8 mouse cellular contexts compared by ENCODE assay signal in the genomic region with DNA sequence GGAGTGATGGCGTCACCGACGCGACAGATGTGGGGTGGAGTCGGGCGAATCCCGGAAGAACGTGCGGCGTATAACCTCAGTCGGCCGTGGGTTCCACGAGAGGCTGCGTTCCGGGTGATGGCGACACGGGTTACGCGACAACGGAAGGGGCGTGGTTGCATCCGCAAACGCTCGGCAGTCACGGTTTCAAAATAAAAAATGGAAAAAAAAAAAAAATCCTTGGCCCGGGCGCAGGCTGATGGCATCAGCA. TPM values are rescaled to one million over a fixed set of nuclear protein-coding genes. Genes with fewer than 3 reads are reported as not detected.
DNase-seq lines count a peak whose midpoint lies in the region; ATAC-seq and TF ChIP-seq lines count a peak whose summit lies in the region.

No protein-coding gene starts in this region.

- DNase-seq in heart, postnatal 10 days = no peak
- DNase-seq in forebrain, postnatal 0 days = no peak
- DNase-seq in retina, postnatal 1 day = no peak
- DNase-seq in right cerebral cortex, postnatal 10 days (ENCODE audit: low spot score in 2 of 2) = no peak
- DNase-seq in right cerebral cortex, postnatal 36 days (ENCODE audit: low spot score in 2 of 2) = no peak

- no peaks in the 10 kb centered on the region for H3K79me2 ChIP-seq in macrophage (ENCODE audit: inconsistent target)

- peak overlapping the region; percentile 89 for H3K9ac ChIP-seq in heart, embryonic 13.5 days
- peak overlapping the region; percentile 61 for H3K9ac ChIP-seq in ES-Bruce4 (ENCODE audit: low read depth, poor library complexity, severe bottlenecking)
- H3K9ac ChIP-seq in forebrain, postnatal 0 days = peak overlapping the region; percentile 88

- no peak for ATAC-seq in heart, embryonic 13.5 days (ENCODE audit: extremely low read depth, insufficient number of reproducible peaks, low FRiP score, low TSS enrichment)
- ATAC-seq in forebrain, postnatal 0 days = peak; percentile 23

- intact Hi-C loops in heart, postnatal 10 days (cut with DNase I) = no loop called here

- no peak for TF ChIP-seq CTCF in ES-Bruce4 (IDR thresholded peaks at IDR 0.05; ENCODE audit: low read depth, low read length)
- no peak for TF ChIP-seq CTCF in forebrain, postnatal 0 days (IDR thresholded peaks at IDR 0.05; ENCODE audit: low read depth)

- TF ChIP-seq EP300 in ES-Bruce4 (IDR thresholded peaks at IDR 0.05; ENCODE audit: insufficient read depth, low read depth, low read length) = no peak

- H3K4me1 ChIP-seq in heart, embryonic 13.5 days = no peaks in the 10 kb centered on the region
- H3K4me1 ChIP-seq in ES-Bruce4 (ENCODE audit: control insufficient read depth, insufficient read depth, low read length) = no peaks in the 10 kb centered on the region
- H3K4me1 ChIP-seq in forebrain, postnatal 0 days (ENCODE audit: insufficient read depth) = no peaks in the 10 kb centered on the region

- peaks cover 5% of the 10 kb centered on the region; the same call in 1 of the 2 replicates for H3K27me3 ChIP-seq in heart, embryonic 13.5 days (replicated peaks)
- no peaks in the 10 kb centered on the region for H3K27me3 ChIP-seq in ES-Bruce4 (ENCODE audit: control insufficient read depth, insufficient read depth, low read length, poor library complexity, severe bottlenecking)
- H3K27me3 ChIP-seq in forebrain, postnatal 0 days (ENCODE audit: insufficient read depth, low read length) = peaks cover under 1% of the 10 kb centered on the region; the same call in 1 of the 2 replicates

- no peaks in the 10 kb centered on the region for H3K36me3 ChIP-seq in heart, embryonic 13.5 days
- H3K36me3 ChIP-seq in ES-Bruce4 (ENCODE audit: control insufficient read depth, insufficient read depth, low read length, poor library complexity, severe bottlenecking) (no peaks in the 10 kb centered on the region), macrophage (ENCODE audit: inconsistent target) (no peaks in the 10 kb centered on the region)
- H3K36me3 ChIP-seq in forebrain, postnatal 0 days (ENCODE audit: insufficient read depth) = no peaks in the 10 kb centered on the region

- peak overlapping the region; percentile 99 for H3K27ac ChIP-seq in heart, embryonic 13.5 days (replicated peaks)
- H3K27ac ChIP-seq in ES-Bruce4 (ENCODE audit: insufficient read depth, low read length) (peak overlapping the region; percentile 81), macrophage (peak overlapping the region; percentile 90)
- H3K27ac ChIP-seq in forebrain, postnatal 0 days (ENCODE audit: low read depth, low read length) = peak overlapping the region; percentile 95

- H3K4me2 ChIP-seq in heart, embryonic 13.5 days = peak overlapping the region; percentile 78
- H3K4me2 ChIP-seq in forebrain, postnatal 0 days (ENCODE audit: low read depth) = peak overlapping the region; percentile 60

- peak overlapping the region; percentile 70 for H3K4me3 ChIP-seq in heart, embryonic 13.5 days
- peak overlapping the region; percentile 71 for H3K4me3 ChIP-seq in ES-Bruce4 (ENCODE audit: low read depth, low read length)
- peak overlapping the region; percentile 85 for H3K4me3 ChIP-seq in forebrain, postnatal 0 days (ENCODE audit: low read depth, low read length)
- peak overlapping the region; percentile 44 for H3K4me3 ChIP-seq in macrophage (ENCODE audit: inconsistent target)

- no peak for TF ChIP-seq POLR2A in ES-Bruce4 (IDR thresholded peaks at IDR 0.05; ENCODE audit: insufficient read depth, low read length)

- whole genome bisulfite sequencing in heart, embryonic 13.5 days = under 1% methylated on average over 27 of the region's 27 CpGs
- 2% methylated on average over 27 of the region's 27 CpGs for WGBS in forebrain, postnatal 0 days
- WGBS in macrophage (ENCODE audit: missing documents) = under 1% methylated on average over 27 of the region's 27 CpGs

- no peaks in the 10 kb centered on the region for H3K9me3 ChIP-seq in heart, embryonic 13.5 days
- H3K9me3 ChIP-seq in ES-Bruce4 (replicated peaks; ENCODE audit: control insufficient read depth, insufficient read depth, low read length, poor library complexity, severe bottlenecking) = no peaks in the 10 kb centered on the region
- no peaks in the 10 kb centered on the region for H3K9me3 ChIP-seq in forebrain, postnatal 0 days (ENCODE audit: low read length)

RNA-seq across cellular contexts. Expression of a gene that starts 52.5 kb away (rescaled TPM):
- polyA plus RNA-seq in heart, embryonic 13.5 days (2015; fragmentation: Nextera tagmentation; extraction: Ambion mirVana) = 116 and 118 TPM in 2 replicates
- total RNA-seq in heart, postnatal 10 days (2021) = 100 to 1,000 TPM; 146 to 151 TPM
- 41.5 and 43.1 TPM in 2 replicates for polyA plus RNA-seq in ES-Bruce4 (2011; ENCODE audit: insufficient read depth, insufficient read length, low read depth, missing spikeins)
- total RNA-seq in forebrain, postnatal 0 days (2014; rRNA removed) = 79.2 and 118 TPM in 2 replicates
- polyA plus RNA-seq in forebrain, postnatal 0 days (2015; fragmentation: Nextera tagmentation; extraction: Ambion mirVana) = 143 and 152 TPM in 2 replicates
- 100 to 1,000 TPM; 156 to 333 (median 232) TPM for total RNA-seq in macrophage (2018; cell fraction: chromatin; rRNA removed)
- 10 to 100 TPM; 35.1 to 75.0 (median 56.4) TPM for total RNA-seq in macrophage (2018; cell fraction: cytosol; rRNA removed)
- 100 to 1,000 TPM in 23 of 26 experiments, 10 to 100 TPM in 3; 69.7 to 271 (median 164) TPM for total RNA-seq in macrophage (2018; cell fraction: nucleus; rRNA removed)
- polyA plus RNA-seq in macrophage (2018) = 23.2 to 71.8 TPM (median 40.4 TPM) in 3 replicates
